Mouse (Mus musculus): Measurements from ENCODE around the gene Fam193a. TPM values are rescaled to one million over a fixed set of nuclear protein-coding genes. Genes with fewer than 3 reads are reported as not detected.

Fam193a gene
- polyA plus RNA-seq, 1 experiment from 2014 or later: 19.4 TPM

- no peaks in the 10 kb centered on the region for H3K4me1 ChIP-seq
- no peaks in the 10 kb centered on the region for H3K9me3 ChIP-seq
- no peak overlapping the region for H3K4me2 ChIP-seq
- peaks cover 62% of the 10 kb centered on the region for H3K36me3 ChIP-seq (replicated peaks)
- no peak overlapping the region for H3K4me3 ChIP-seq
- WGBS: 97% methylated on average over 3 of the region's 3 CpGs
- no peaks in the 10 kb centered on the region for H3K27me3 ChIP-seq (replicated peaks)
- ATAC-seq (replicated peaks): no peak
- H3K27ac ChIP-seq: no peak overlapping the region
- no peak overlapping the region for H3K9ac ChIP-seq
These were observed 17.6 kb upstream of the Fam193a start for GRCm38 (mm10) chr5:34352084-34352631.

DNA sequence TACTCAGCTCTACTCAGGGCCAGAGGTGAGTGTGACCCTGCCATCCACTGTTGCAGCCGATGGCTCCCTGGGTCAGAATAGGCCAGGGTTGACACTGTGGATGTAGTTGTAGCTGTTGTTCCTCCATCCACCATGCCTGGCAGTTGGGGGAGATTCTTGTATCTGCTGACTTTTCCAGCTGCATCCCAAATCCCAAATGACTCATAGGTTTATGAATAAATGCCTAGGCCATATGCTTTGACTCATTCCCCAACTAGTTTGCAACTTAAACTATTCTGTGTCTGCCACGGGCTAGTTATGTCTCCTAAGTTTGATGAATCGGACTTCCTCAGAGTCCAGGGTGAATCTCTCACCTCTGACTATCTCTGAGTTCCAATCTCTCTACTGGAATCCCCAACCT lies 9.5 kb upstream of the Fam193a start:
- Histone ChIP-seq H3K4me3 (no peak overlapping the region), H3K4me2 (no peak overlapping the region), H3K9me3 (no peaks in the 10 kb centered on the region), H3K27ac (no peak overlapping the region), H3K27me3 (replicated peaks) (no peaks in the 10 kb centered on the region), H3K36me3 (replicated peaks) (0 out of 2 replicates have a peak, but pooled peaks cover 11% of the 10 kb centered on the region), H3K9ac (no peak overlapping the region), H3K4me1 (no peaks in the 10 kb centered on the region)
- ATAC-seq (replicated peaks): no peak
- 97% methylated on average over 3 of the region's 3 CpGs for WGBS

DNA sequence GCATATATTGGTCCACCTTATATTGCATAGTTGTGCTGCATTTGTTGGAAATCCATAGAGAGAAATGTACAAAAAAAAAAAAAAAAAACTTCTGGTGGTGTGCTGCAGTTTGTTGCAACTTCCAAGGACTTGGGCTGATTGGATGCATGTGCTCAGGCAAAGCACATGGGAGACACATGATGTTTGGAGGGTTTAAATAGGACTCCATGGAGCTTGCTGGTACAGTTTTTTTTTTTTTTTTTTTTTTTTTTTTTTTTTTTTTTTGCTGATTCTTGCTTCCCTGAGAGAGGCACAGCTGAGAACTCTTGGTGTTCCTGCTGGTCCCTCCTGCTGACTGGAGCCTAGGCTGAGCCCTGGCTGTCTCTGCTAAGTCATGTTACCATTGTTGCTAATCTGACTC lies 6.6 kb upstream of the Fam193a start:
- H3K27me3 ChIP-seq (replicated peaks): no peaks in the 10 kb centered on the region
- H3K4me2 ChIP-seq: no peak overlapping the region
- H3K4me1 ChIP-seq: no peaks in the 10 kb centered on the region
- no peak overlapping the region for H3K27ac ChIP-seq
- no peaks in the 10 kb centered on the region for H3K9me3 ChIP-seq
- ATAC-seq (replicated peaks): no peak
- no peak overlapping the region for H3K4me3 ChIP-seq
- H3K36me3 ChIP-seq (replicated peaks): 0 out of 2 replicates have a peak, but pooled peaks cover 4% of the 10 kb centered on the region
- H3K9ac ChIP-seq: no peak overlapping the region

- ATAC-seq (replicated peaks): no peak; the same call in 1 of the 2 replicates
- H3K27ac ChIP-seq: peak overlapping the region; percentile 91
- no peaks in the 10 kb centered on the region for H3K27me3 ChIP-seq (replicated peaks)
- 72% methylated on average over 7 of the region's 7 CpGs for WGBS
- H3K4me3 ChIP-seq: peak overlapping the region; percentile 95
- peaks cover 26% of the 10 kb centered on the region for H3K4me1 ChIP-seq
- peak overlapping the region; percentile 62 for H3K4me2 ChIP-seq
- H3K36me3 ChIP-seq (replicated peaks): no peaks in the 10 kb centered on the region
- no peaks in the 10 kb centered on the region for H3K9me3 ChIP-seq
- peak overlapping the region; percentile 60 for H3K9ac ChIP-seq
These were observed 1.0 kb upstream of the Fam193a start for GRCm38 (mm10) chr5:34368551-34369290.

DNA sequence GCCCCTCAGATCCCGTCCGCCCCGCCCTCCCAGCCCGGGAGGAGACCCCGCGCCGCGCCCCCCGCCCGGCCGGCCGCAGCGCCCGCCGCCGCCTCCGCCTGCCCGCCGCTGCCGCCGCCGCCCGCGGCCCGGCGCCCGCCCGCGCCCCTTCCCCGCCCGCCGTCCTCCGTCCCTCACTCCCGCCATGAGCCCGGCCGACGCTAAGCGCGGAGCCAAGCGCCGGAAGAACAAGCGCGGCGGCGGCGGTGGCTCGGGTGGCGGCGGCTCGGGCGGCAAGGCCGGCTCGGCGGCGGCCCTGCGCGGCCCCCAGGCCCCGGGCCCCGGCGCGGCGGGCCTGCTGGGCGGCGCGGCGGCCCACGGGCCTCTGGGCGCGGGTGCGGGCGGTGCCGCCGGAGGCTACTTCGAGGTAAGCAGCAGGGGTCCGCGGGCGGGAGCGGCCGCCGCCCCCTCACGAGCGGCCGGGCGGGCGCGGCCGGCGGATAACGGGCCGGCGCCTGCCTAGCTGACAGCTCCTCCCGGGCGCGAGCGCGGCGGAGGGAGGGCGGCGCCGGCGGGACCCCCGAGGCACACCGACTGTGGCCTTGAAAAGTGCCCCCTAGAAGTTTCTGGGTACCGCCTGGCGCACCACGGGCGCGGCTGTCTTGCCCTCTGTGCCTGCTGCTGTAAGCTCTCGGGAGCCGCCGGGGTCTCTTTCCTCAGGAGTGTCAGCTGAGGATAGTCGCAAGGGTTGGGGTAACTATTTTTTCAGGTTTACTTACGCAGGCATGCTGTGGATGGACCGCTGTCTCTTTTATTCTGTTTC lies 490 bp downstream of the Fam193a start:
- Histone ChIP-seq H3K4me3 (peak overlapping the region; percentile 95), H3K27ac (peak overlapping the region; percentile 91), H3K36me3 (replicated peaks) (no peaks in the 10 kb centered on the region), H3K9me3 (no peaks in the 10 kb centered on the region), H3K27me3 (replicated peaks) (no peaks in the 10 kb centered on the region), H3K9ac (peak overlapping the region; percentile 97), H3K4me2 (peak overlapping the region; percentile 51), H3K4me1 (peaks cover 30% of the 10 kb centered on the region)
- under 1% methylated on average over 90 of the region's 114 CpGs for WGBS
- ATAC-seq (replicated peaks): no peak

DNA sequence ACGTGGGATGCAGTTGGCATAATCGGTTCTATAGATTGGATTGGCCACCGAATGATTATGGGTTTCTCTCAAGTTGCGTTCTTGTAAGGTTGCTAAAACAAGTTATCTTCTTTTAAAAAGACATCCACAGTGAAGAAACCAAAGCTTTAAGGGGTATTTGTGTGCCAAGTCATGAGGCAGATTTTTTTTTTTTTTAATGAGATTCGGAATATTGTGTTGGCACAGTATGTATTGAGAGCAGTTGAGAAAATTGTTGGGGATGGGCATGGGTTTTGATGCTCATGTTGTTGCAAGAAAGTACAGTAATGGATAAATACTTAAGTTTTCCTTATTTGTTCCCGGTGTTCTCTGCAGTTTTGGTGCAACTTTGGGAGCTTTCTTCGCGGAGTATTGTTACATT lies 1.1 kb downstream of the Fam193a start:
- Histone ChIP-seq H3K9me3 (no peaks in the 10 kb centered on the region), H3K4me1 (peaks cover 30% of the 10 kb centered on the region), H3K27ac (peak overlapping the region; percentile 91), H3K27me3 (replicated peaks) (no peaks in the 10 kb centered on the region), H3K36me3 (replicated peaks) (no peaks in the 10 kb centered on the region), H3K4me3 (peak overlapping the region; percentile 95), H3K9ac (peak overlapping the region; percentile 97), H3K4me2 (peak overlapping the region; percentile 51)
- ATAC-seq (replicated peaks): no peak
- WGBS: 29% methylated on average over 8 of the region's 8 CpGs

DNA sequence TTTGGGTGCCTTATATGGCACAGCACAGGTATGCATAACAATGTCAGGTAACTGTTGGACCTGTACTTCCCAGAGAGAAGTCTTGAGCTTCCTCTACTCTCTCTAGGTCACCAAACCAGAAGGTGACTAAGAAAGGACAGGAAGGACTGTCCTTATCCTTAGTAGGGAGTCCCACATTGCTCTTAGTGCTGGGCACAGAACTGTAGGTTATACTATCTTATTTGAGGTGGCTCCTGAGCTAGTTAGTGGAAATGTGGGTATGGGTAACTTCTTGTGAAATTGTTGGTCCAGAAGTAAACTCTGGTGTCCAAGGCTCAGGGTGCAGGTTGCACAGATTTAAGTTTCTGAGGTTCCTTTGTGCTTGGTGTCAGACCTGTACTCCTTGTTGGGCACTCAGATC lies 2.4 kb downstream of the Fam193a start:
- no peaks in the 10 kb centered on the region for H3K27me3 ChIP-seq (replicated peaks)
- no peak overlapping the region for H3K27ac ChIP-seq
- peaks cover 30% of the 10 kb centered on the region for H3K4me1 ChIP-seq
- H3K9ac ChIP-seq: no peak overlapping the region
- H3K9me3 ChIP-seq: no peaks in the 10 kb centered on the region
- no peak for ATAC-seq (replicated peaks)
- H3K4me2 ChIP-seq: peak overlapping the region; percentile 18; the same call in 1 of the 2 replicates
- no peaks in the 10 kb centered on the region for H3K36me3 ChIP-seq (replicated peaks)
- H3K4me3 ChIP-seq: no peak overlapping the region

GRCm38 (mm10) chr5:34372541-34372940 lies 2.8 kb downstream of the Fam193a start:
- H3K27ac ChIP-seq: no peak overlapping the region
- H3K36me3 ChIP-seq (replicated peaks): no peaks in the 10 kb centered on the region
- no peak for ATAC-seq (replicated peaks)
- no peak overlapping the region for H3K4me3 ChIP-seq
- no peak overlapping the region for H3K4me2 ChIP-seq
- no peak overlapping the region for H3K9ac ChIP-seq
- H3K9me3 ChIP-seq: no peaks in the 10 kb centered on the region
- peaks cover 30% of the 10 kb centered on the region for H3K4me1 ChIP-seq
- H3K27me3 ChIP-seq (replicated peaks): no peaks in the 10 kb centered on the region

GRCm38 (mm10) chr5:34378787-34379186 lies 9.1 kb downstream of the Fam193a start:
- Histone ChIP-seq H3K4me2 (no peak overlapping the region), H3K36me3 (replicated peaks) (no peaks in the 10 kb centered on the region), H3K9ac (no peak overlapping the region), H3K27me3 (replicated peaks) (no peaks in the 10 kb centered on the region), H3K27ac (no peak overlapping the region), H3K4me3 (no peak overlapping the region), H3K9me3 (no peaks in the 10 kb centered on the region), H3K4me1 (peaks cover 3% of the 10 kb centered on the region; the same call in 1 of the 2 replicates)
- no peak for ATAC-seq (replicated peaks)

DNA sequence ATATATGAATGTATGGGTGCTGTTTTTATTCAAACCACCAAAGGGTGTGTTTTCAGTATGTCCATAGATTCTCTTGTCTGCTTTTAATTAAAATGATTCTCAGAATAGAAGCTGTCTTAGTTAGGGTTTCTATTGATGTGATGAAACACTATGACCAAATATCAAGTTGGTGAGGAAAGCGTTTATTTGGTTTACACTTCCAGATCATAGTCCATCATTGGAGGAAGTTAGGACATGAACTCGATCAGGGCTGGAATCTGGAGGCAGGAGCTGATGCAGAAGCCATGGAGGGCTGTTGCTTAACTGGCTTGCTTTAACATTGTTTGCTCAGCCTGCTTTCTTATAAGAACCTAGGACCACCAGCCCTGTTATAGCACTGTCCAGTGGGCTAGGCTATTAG lies 12.0 kb downstream of the Fam193a start:
- Histone ChIP-seq H3K27me3 (replicated peaks) (no peaks in the 10 kb centered on the region), H3K9me3 (no peaks in the 10 kb centered on the region; the same call in 1 of the 2 replicates), H3K9ac (no peak overlapping the region), H3K27ac (no peak overlapping the region), H3K4me2 (no peak overlapping the region), H3K36me3 (replicated peaks) (no peaks in the 10 kb centered on the region), H3K4me1 (no peaks in the 10 kb centered on the region; the same call in 1 of the 2 replicates), H3K4me3 (no peak overlapping the region)
- 94% methylated on average over 2 of the region's 2 CpGs for WGBS
- no peak for ATAC-seq (replicated peaks)

GRCm38 (mm10) chr5:34385616-34386015 lies 15.9 kb downstream of the Fam193a start:
- Histone ChIP-seq H3K27me3 (replicated peaks) (no peaks in the 10 kb centered on the region), H3K27ac (no peak overlapping the region), H3K4me3 (no peak overlapping the region), H3K36me3 (replicated peaks) (no peaks in the 10 kb centered on the region), H3K4me2 (no peak overlapping the region), H3K9ac (no peak overlapping the region), H3K4me1 (no peaks in the 10 kb centered on the region), H3K9me3 (no peaks in the 10 kb centered on the region; the same call in 1 of the 2 replicates)
- no peak for ATAC-seq (replicated peaks)
- 98% methylated on average over 5 of the region's 5 CpGs for whole genome bisulfite sequencing

DNA sequence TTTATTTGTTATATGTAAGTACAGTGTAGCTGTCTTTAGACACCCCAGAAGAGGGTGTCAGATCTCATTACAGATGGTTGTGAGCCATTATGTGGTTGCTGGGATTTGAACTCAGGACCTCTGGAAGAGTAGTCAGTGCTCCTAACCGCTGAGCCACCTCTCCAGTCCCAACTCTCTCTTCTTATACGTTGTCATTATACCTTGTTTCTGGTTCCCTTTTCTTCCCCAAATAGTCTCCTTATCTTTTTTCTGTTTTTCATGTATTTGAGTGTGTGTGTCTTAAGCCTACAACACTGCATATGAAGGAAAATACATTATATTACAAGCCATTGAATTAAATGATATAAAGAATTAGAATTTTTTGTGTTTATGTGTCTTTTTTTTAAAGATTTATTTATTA lies 17.0 kb downstream of the Fam193a start:
- H3K4me2 ChIP-seq: no peak overlapping the region
- no peaks in the 10 kb centered on the region for H3K27me3 ChIP-seq (replicated peaks)
- ATAC-seq (replicated peaks): no peak
- no peak overlapping the region for H3K9ac ChIP-seq
- no peaks in the 10 kb centered on the region for H3K36me3 ChIP-seq (replicated peaks)
- WGBS: 98% methylated on average over 2 of the region's 2 CpGs
- no peak overlapping the region for H3K4me3 ChIP-seq
- H3K9me3 ChIP-seq: no peaks in the 10 kb centered on the region; the same call in 1 of the 2 replicates
- H3K4me1 ChIP-seq: no peaks in the 10 kb centered on the region
- H3K27ac ChIP-seq: no peak overlapping the region

Measured in midbrain, embryonic 15.5 days (tissue).